12 mouse cellular contexts compared by ENCODE assay signal in genomic region chr1:80224839-80225412, GRCm38 (mm10). TPM values are rescaled to one million over a fixed set of nuclear protein-coding genes. Genes with fewer than 3 reads are reported as not detected.
DNase-seq lines count a peak whose midpoint lies in the region; ATAC-seq lines count a peak whose summit lies in the region.
"Had no signal": no experiment of that assay in that cellular context is flagged by ENCODE, and none has a peak within 500 bp of the region (broad histone marks: within the 10 kb centered on the region; RNA-seq: fewer than 3 reads in every experiment).

No protein-coding gene starts in this region.

- peaks cover 10% of the 10 kb centered on the region; the same call in 1 of the 2 replicates for H3K4me1 ChIP-seq in embryonic facial prominence, embryonic 15.5 days
- H3K4me1 ChIP-seq: embryonic facial prominence, embryonic 12.5 days had no signal

- H3K4me2 ChIP-seq in embryonic facial prominence, embryonic 15.5 days (replicated peaks) = no peak overlapping the region
- H3K4me2 ChIP-seq: embryonic facial prominence, embryonic 12.5 days; midbrain, embryonic 12.5 days had no signal

- 29% methylated on average over 3 of the region's 3 CpGs for WGBS in embryonic facial prominence, embryonic 15.5 days

- H3K27me3 ChIP-seq in embryonic facial prominence, embryonic 15.5 days = no peaks in the 10 kb centered on the region
- H3K27me3 ChIP-seq: embryonic facial prominence, embryonic 12.5 days; midbrain, embryonic 12.5 days had no signal

- intact Hi-C loops in heart, postnatal 25 days (cut with DNase I) = loop anchor here (5.0 kb wide), 1 partner anchor 117 kb away; the partner anchor contains the start of gene Cul3

- no peaks in the 10 kb centered on the region for H3K9me3 ChIP-seq in embryonic facial prominence, embryonic 15.5 days (replicated peaks)
- H3K9me3 ChIP-seq: embryonic facial prominence, embryonic 12.5 days; midbrain, embryonic 12.5 days had no signal

- no peak overlapping the region for H3K4me3 ChIP-seq in embryonic facial prominence, embryonic 15.5 days (replicated peaks)
- H3K4me3 ChIP-seq: embryonic facial prominence, embryonic 12.5 days; midbrain, embryonic 12.5 days had no signal

- H3K9ac ChIP-seq in embryonic facial prominence, embryonic 15.5 days = no peak overlapping the region
- H3K9ac ChIP-seq: embryonic facial prominence, embryonic 12.5 days; midbrain, embryonic 12.5 days had no signal

- no peaks in the 10 kb centered on the region for H3K36me3 ChIP-seq in embryonic facial prominence, embryonic 15.5 days
- H3K36me3 ChIP-seq: embryonic facial prominence, embryonic 12.5 days; midbrain, embryonic 12.5 days had no signal

- 0 out of 2 replicates have a peak overlapping the region, but pooled peaks have one; percentile 28 for H3K27ac ChIP-seq in embryonic facial prominence, embryonic 15.5 days (replicated peaks)
- H3K27ac ChIP-seq: embryonic facial prominence, embryonic 12.5 days; midbrain, embryonic 12.5 days had no signal

- DNase-seq in heart, adult 11 months = peak; percentile 91
- no peak for DNase-seq in heart, postnatal 25 days (ENCODE audit: low spot score)
- peak; percentile 22 to 44 for DNase-seq in layer of hippocampus, postnatal 14 days (ENCODE audit: low spot score in 2 of 2)
- DNase-seq in layer of hippocampus, postnatal 25 days (ENCODE audit: extremely low spot score in 1 of 2, low spot score in 1 of 2) = no peak
- DNase-seq in skeletal muscle tissue, adult 2 months (ENCODE audit: low read depth, low spot score) = peak; percentile 74
- DNase-seq: kidney, adult 8-10 months had no signal

- no peak for ATAC-seq in embryonic facial prominence, embryonic 15.5 days (ENCODE audit: insufficient number of reproducible peaks, low FRiP score, low TSS enrichment, low read depth)
- ATAC-seq in megakaryocyte, adult 5-6 weeks (ENCODE audit: poor library complexity, severe bottlenecking) = no peak
- no peak for ATAC-seq in granulocyte monocyte progenitor cell, adult 5-6 weeks (replicated peaks; ENCODE audit: poor library complexity, severe bottlenecking)

RNA-seq across cellular contexts. Expression of gene Fam124b, which starts 6.7 kb away (rescaled TPM):
- 1 to 10 TPM; 1.3 to 5.2 TPM for total RNA-seq in heart, postnatal 25 days (2021)
- total RNA-seq in layer of hippocampus, postnatal 14 days (2021) = under 1 TPM; 0.91 to 0.99 TPM
- under 1 TPM; 0.47 to 0.94 TPM for total RNA-seq in layer of hippocampus, postnatal 25 days (2021)
- polyA plus RNA-seq in embryonic facial prominence, embryonic 15.5 days (2015; fragmentation: Nextera tagmentation; extraction: Ambion mirVana) = 1.1 and 1.4 TPM in 2 replicates
- total RNA-seq in megakaryocyte, adult 5-6 weeks (2015) = 0.43 TPM in 1 of 2 replicates, not detected in the other
- total RNA-seq in megakaryocyte, adult 5-6 weeks (2017) = not detected in 2 replicates
- total RNA-seq in granulocyte monocyte progenitor cell, adult 5-6 weeks (2014; fragmentation: Nextera tagmentation) = not detected in 2 replicates
- total RNA-seq in granulocyte monocyte progenitor cell, adult 5-6 weeks (2017) = not detected in 2 replicates
- total RNA-seq: liver, adult 2 months had no signal
- polyA plus RNA-seq: liver, adult 2 months had no signal

Comparison
In these comparisons a context has a peak if more than half of its experiments do, and no peak if none do; other contexts are left out.
1. DNase-seq: peak in heart, adult 11 months (single experiment), layer of hippocampus, postnatal 14 days (2 of 2) and skeletal muscle tissue, adult 2 months (single experiment); none in heart, postnatal 25 days (single experiment) and layer of hippocampus, postnatal 25 days (0 of 2).